Mouse (Mus musculus) forebrain, embryonic 14.5 days (tissue): ENCODE measurements at regions not wholly inside any gene's neighbourhood (a gene's known extent, or its start where the extent isn't known, plus 50 kb on each side); places are given as distances from the start of the nearest gene placed in this dataset.

Experiments used
- ATAC-seq: fragments of 200-750 bp; cut with Nextera tagmentation; 2 replicates; pipeline ENCODE4 v1.8.0; 2017; ENCODE audit warnings: mild to moderate bottlenecking, moderate library complexity
- DNase-seq: peaks from one replicate; pipeline ENCODE4 v3.0.0-alpha.2; 2015; ENCODE audit warnings: low spot score
- H3K27ac ChIP-seq: fragments of 300-500 bp; sonication (generic); 2 replicates; pipeline ENCODE4 v1.5.1; 2014; ENCODE audit warnings: low read depth, mild to moderate bottlenecking, control low read depth, low read length, moderate library complexity
- H3K27me3 ChIP-seq: fragments of 300-500 bp; sonication (generic); replicated peaks from 2 replicates; pipeline ENCODE4 v1.6.1; 2014; ENCODE audit warnings: low read length, control low read depth, mixed read lengths; ENCODE audit not compliant: control insufficient read depth, insufficient read depth
- H3K36me3 ChIP-seq: fragments of 300-500 bp; sonication (generic); 2 replicates; pipeline ENCODE4 v1.6.1; 2014; ENCODE audit warnings: low read length, control low read depth; ENCODE audit not compliant: control insufficient read depth, insufficient read depth
- H3K4me1 ChIP-seq: fragments of 300-500 bp; sonication (generic); 2 replicates; pipeline ENCODE4 v1.6.1; 2014; ENCODE audit warnings: antibody characterized with exemption, low read length, control low read depth; ENCODE audit not compliant: control insufficient read depth, insufficient read depth
- H3K4me2 ChIP-seq: fragments of 300-500 bp; sonication (generic); 2 replicates; pipeline ENCODE4 v1.6.1; 2014; ENCODE audit warnings: mild to moderate bottlenecking, control low read depth, low read length
- H3K4me3 ChIP-seq: fragments of 300-500 bp; sonication (generic); 2 replicates; pipeline ENCODE4 v1.5.1; 2014; ENCODE audit warnings: low read depth, low read length, control low read depth
- H3K9ac ChIP-seq: fragments of 300-500 bp; sonication (generic); 2 replicates; pipeline ENCODE4 v1.6.1; 2014; ENCODE audit warnings: mild to moderate bottlenecking, low read length, control low read depth, moderate library complexity
- H3K9me3 ChIP-seq: fragments of 300-500 bp; sonication (generic); replicated peaks from 2 replicates; pipeline ENCODE4 v1.6.1; 2016; ENCODE audit warnings: low read length, control low read depth, mixed read lengths; ENCODE audit not compliant: control insufficient read depth
- WGBS: fragments of 180-500 bp; shearing (Covaris S2); extraction: QIAGEN DNeasy Blood & Tissue Kit; methylation state at CpG from one replicate; pipeline ENCODE4 v1.1.7; 2014; 5-methylcytosine and 5-hydroxymethylcytosine counted together

GRCm38 (mm10) chr5:118465991-118466750, 94.3 kb upstream of the Med13l start:
- ATAC-seq, result no peak
- Histone ChIP-seq H3K27me3 (no peaks in the 10 kb centered on the region), H3K9me3 (no peaks in the 10 kb centered on the region), H3K36me3 (no peaks in the 10 kb centered on the region), H3K9ac (no peak overlapping the region), H3K27ac (no peak overlapping the region), H3K4me3 (peak overlapping the region; percentile 8; the same call in 1 of the 2 replicates), H3K4me2 (peak overlapping the region; percentile 45), H3K4me1 (peaks cover 12% of the 10 kb centered on the region)
- DNase-seq, result no peak
- 13% methylated on average over 10 of the region's 10 CpGs for WGBS

- Histone ChIP-seq H3K9ac (no peak overlapping the region), H3K36me3 (no peaks in the 10 kb centered on the region), H3K4me3 (no peak overlapping the region), H3K4me2 (no peak overlapping the region), H3K9me3 (no peaks in the 10 kb centered on the region), H3K4me1 (peaks cover 12% of the 10 kb centered on the region), H3K27me3 (no peaks in the 10 kb centered on the region), H3K27ac (no peak overlapping the region)
- ATAC-seq (no peak), DNase-seq (no peak)
- 64% methylated on average over 4 of the region's 4 CpGs for WGBS
Measured at GRCm38 (mm10) chr5:118468739-118469138, 91.7 kb upstream of the Med13l start.

DNA sequence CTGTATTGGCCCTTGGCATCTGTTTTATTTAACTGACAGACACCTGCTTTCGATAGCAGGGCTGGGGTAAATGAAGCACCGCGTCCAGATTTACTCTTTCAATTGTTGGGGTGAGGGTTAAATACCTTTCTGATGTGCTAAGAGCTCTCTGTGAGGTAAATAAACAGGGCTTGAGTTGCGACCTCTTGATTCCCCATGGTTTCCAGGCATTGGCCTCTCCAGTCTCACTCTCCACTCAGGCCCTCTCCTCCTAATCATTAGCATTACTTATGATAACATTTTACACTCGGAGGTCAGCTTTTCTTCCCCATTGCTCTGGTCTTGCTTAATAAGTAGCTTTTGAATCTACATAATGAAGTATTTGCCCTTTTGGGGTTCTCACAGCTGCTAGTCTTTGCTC, 88.9 kb upstream of the Med13l start:
- Histone ChIP-seq H3K9ac (no peak overlapping the region), H3K27ac (no peak overlapping the region), H3K9me3 (no peaks in the 10 kb centered on the region), H3K4me2 (no peak overlapping the region), H3K27me3 (no peaks in the 10 kb centered on the region), H3K36me3 (no peaks in the 10 kb centered on the region), H3K4me1 (no peaks in the 10 kb centered on the region), H3K4me3 (no peak overlapping the region)
- DNase-seq (no peak), ATAC-seq (no peak)
- WGBS, result 68% methylated on average over 5 of the region's 5 CpGs

GRCm38 (mm10) chr5:118472291-118472690, 88.2 kb upstream of the Med13l start:
- H3K27me3 ChIP-seq, result no peaks in the 10 kb centered on the region
- H3K9ac ChIP-seq, result no peak overlapping the region
- H3K9me3 ChIP-seq, result no peaks in the 10 kb centered on the region
- H3K4me3 ChIP-seq, result no peak overlapping the region
- ATAC-seq, result no peak
- H3K36me3 ChIP-seq, result no peaks in the 10 kb centered on the region
- H3K4me1 ChIP-seq, result no peaks in the 10 kb centered on the region
- WGBS, result 86% methylated on average over 10 of the region's 10 CpGs
- no peak overlapping the region for H3K4me2 ChIP-seq
- no peak for DNase-seq
- H3K27ac ChIP-seq, result no peak overlapping the region

GRCm38 (mm10) chr5:118473128-118473730, 87.2 kb upstream of the Med13l start:
- no peaks in the 10 kb centered on the region for H3K9me3 ChIP-seq
- H3K27ac ChIP-seq, result no peak overlapping the region
- WGBS, result 53% methylated on average over 5 of the region's 5 CpGs
- H3K4me1 ChIP-seq, result no peaks in the 10 kb centered on the region; the same call in 1 of the 2 replicates
- no peak overlapping the region for H3K4me2 ChIP-seq
- no peak for ATAC-seq
- no peaks in the 10 kb centered on the region for H3K36me3 ChIP-seq
- H3K4me3 ChIP-seq, result no peak overlapping the region
- no peak for DNase-seq
- no peaks in the 10 kb centered on the region for H3K27me3 ChIP-seq
- H3K9ac ChIP-seq, result no peak overlapping the region

DNA sequence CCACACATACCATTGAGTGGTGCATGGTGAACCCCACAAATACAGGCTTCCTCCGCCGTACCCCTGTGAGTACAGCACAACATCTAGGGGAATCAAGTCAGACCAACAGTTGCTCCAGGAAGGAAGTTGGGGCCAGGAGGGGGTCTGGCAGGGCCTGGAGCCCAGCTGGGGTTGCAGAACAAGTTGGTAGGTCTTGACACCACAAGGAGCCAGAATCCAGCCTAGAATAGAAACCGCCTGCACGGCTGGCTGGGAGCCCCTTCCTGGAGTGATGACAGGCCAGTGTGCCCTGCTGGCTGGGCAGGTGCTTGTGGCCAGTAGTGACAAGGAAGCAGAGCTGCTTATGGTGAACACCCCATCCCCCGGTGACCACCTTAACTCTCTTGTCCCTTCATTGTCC, 83.9 kb upstream of the Med13l start:
- no peaks in the 10 kb centered on the region for H3K9me3 ChIP-seq
- 94% methylated on average over 5 of the region's 5 CpGs for WGBS
- H3K9ac ChIP-seq, result no peak overlapping the region
- ATAC-seq, result no peak
- no peak overlapping the region for H3K27ac ChIP-seq
- DNase-seq, result no peak
- no peak overlapping the region for H3K4me2 ChIP-seq
- H3K27me3 ChIP-seq, result no peaks in the 10 kb centered on the region
- H3K36me3 ChIP-seq, result no peaks in the 10 kb centered on the region
- no peak overlapping the region for H3K4me3 ChIP-seq
- H3K4me1 ChIP-seq, result no peaks in the 10 kb centered on the region; the same call in 1 of the 2 replicates

DNA sequence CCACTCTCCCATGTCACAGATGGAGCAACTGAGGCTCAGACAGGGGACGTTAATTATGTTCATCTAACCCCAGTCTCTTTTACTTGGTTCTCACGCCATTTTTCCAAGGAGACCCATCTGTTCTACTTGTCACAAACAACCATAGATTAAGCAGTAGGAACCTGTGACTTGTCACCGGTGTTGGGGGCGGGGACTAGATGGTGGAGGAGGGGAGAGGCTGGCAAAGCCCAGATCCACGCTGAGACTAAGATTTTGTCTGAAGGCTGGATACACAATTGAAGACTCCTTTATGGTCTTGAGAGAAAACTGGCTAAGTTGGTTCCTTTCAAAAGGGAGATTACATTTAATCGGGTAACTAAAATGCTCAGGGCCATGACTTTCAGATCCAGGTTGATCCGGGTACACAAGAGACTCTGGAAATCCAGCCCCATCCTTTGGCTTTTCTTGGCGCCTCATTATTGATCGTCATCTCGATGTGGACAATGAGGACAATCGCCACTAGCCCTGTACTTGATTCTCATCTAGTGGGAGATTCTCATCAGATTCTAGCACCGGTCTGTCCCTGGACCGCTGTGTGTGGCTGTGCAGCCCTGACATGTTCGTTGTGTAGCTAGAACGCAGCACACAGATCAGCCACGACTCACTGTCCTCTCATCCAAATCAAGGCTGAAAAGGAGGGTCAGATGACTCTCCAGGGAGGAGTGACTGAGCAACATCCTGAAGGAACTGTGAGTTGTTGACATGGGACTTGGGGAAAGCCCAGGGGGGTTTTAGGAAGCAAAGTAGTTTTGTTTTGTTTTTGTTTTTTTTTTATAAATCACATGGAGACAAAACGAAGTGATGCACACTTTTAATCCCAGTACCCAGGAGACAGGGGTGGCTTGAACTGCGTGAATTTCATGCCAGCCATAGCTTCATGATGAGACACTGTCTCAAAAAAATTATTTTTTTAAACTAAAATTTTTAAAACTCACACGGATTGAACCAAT, 83.1 kb upstream of the Med13l start:
- peak overlapping the region; percentile 32; the same call in 1 of the 2 replicates for H3K9ac ChIP-seq
- no peak for ATAC-seq
- H3K4me1 ChIP-seq, result no peaks in the 10 kb centered on the region; the same call in 1 of the 2 replicates
- peak overlapping the region; percentile 57 for H3K4me2 ChIP-seq
- WGBS, result 59% methylated on average over 19 of the region's 19 CpGs
- peak overlapping the region; percentile 26; the same call in 1 of the 2 replicates for H3K4me3 ChIP-seq
- H3K27ac ChIP-seq, result no peak overlapping the region
- no peaks in the 10 kb centered on the region for H3K36me3 ChIP-seq
- no peaks in the 10 kb centered on the region for H3K9me3 ChIP-seq
- DNase-seq, result no peak
- no peaks in the 10 kb centered on the region for H3K27me3 ChIP-seq

DNA sequence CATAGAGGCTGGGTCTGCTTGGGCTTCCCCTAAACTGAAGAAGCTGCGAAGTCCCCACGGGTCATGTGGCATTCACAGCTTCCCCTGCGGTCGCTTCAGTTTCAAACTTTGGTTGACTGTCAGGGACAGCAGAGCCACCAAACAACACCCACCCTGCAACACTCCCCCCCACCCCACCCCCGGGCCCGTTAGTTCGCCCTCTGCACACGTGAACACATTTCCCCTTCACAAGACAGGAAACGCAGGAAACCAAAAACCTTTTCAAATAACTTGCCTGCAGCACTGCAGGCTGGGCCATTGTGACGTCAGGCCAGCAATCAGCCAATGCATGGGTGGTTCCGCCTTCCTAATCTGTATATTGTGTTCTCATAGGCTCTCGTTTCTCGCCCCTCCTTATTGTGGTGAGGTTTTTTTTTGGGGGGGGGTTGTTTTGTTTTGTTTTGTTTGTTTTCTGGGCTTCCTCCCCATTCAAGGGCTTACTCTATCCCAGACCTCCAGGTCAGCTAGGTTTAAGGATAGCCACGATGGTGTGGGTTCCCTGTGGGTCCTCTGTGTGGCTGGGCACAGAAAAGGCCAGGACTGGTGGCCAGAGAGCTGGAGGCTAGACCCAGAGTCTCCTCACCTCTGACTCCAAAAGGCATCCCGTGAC, 82.2 kb upstream of the Med13l start:
- H3K36me3 ChIP-seq, result no peaks in the 10 kb centered on the region
- H3K27ac ChIP-seq, result no peak overlapping the region
- H3K9ac ChIP-seq, result peak overlapping the region; percentile 32; the same call in 1 of the 2 replicates
- peak; percentile 93 for DNase-seq
- H3K4me2 ChIP-seq, result peak overlapping the region; percentile 57
- H3K4me3 ChIP-seq, result peak overlapping the region; percentile 26
- no peaks in the 10 kb centered on the region for H3K9me3 ChIP-seq
- no peaks in the 10 kb centered on the region; the same call in 1 of the 2 replicates for H3K4me1 ChIP-seq
- peak; percentile 93 for ATAC-seq
- H3K27me3 ChIP-seq, result no peaks in the 10 kb centered on the region
- 5% methylated on average over 15 of the region's 15 CpGs for WGBS
